Mouse (Mus musculus) forebrain, embryonic 14.5 days (tissue): ENCODE results near the gene Pde11a. TPM values are rescaled to one million over a fixed set of nuclear protein-coding genes. Genes with fewer than 3 reads are reported as not detected.
A peak's percentile ranks its signal among the peaks of the same experiment; 100 is the strongest.

Experiments used
- ATAC-seq: fragments of 200-750 bp; cut with Nextera tagmentation; 2 replicates; pipeline ENCODE4 v1.8.0; 2017; ENCODE audit warnings: mild to moderate bottlenecking, moderate library complexity
- DNase-seq: peaks from one replicate; pipeline ENCODE4 v3.0.0-alpha.2; 2015; ENCODE audit warnings: low spot score
- H3K27ac ChIP-seq: fragments of 300-500 bp; sonication (generic); 2 replicates; pipeline ENCODE4 v1.5.1; 2014; ENCODE audit warnings: low read depth, mild to moderate bottlenecking, control low read depth, low read length, moderate library complexity
- H3K27me3 ChIP-seq: fragments of 300-500 bp; sonication (generic); replicated peaks from 2 replicates; pipeline ENCODE4 v1.6.1; 2014; ENCODE audit warnings: low read length, control low read depth, mixed read lengths; ENCODE audit not compliant: control insufficient read depth, insufficient read depth
- H3K36me3 ChIP-seq: fragments of 300-500 bp; sonication (generic); 2 replicates; pipeline ENCODE4 v1.6.1; 2014; ENCODE audit warnings: low read length, control low read depth; ENCODE audit not compliant: control insufficient read depth, insufficient read depth
- H3K4me1 ChIP-seq: fragments of 300-500 bp; sonication (generic); 2 replicates; pipeline ENCODE4 v1.6.1; 2014; ENCODE audit warnings: antibody characterized with exemption, low read length, control low read depth; ENCODE audit not compliant: control insufficient read depth, insufficient read depth
- H3K4me2 ChIP-seq: fragments of 300-500 bp; sonication (generic); 2 replicates; pipeline ENCODE4 v1.6.1; 2014; ENCODE audit warnings: mild to moderate bottlenecking, control low read depth, low read length
- H3K4me3 ChIP-seq: fragments of 300-500 bp; sonication (generic); 2 replicates; pipeline ENCODE4 v1.5.1; 2014; ENCODE audit warnings: low read depth, low read length, control low read depth
- H3K9ac ChIP-seq: fragments of 300-500 bp; sonication (generic); 2 replicates; pipeline ENCODE4 v1.6.1; 2014; ENCODE audit warnings: mild to moderate bottlenecking, low read length, control low read depth, moderate library complexity
- H3K9me3 ChIP-seq: fragments of 300-500 bp; sonication (generic); replicated peaks from 2 replicates; pipeline ENCODE4 v1.6.1; 2016; ENCODE audit warnings: low read length, control low read depth, mixed read lengths; ENCODE audit not compliant: control insufficient read depth
- WGBS: fragments of 180-500 bp; shearing (Covaris S2); extraction: QIAGEN DNeasy Blood & Tissue Kit; methylation state at CpG from one replicate; pipeline ENCODE4 v1.1.7; 2014; 5-methylcytosine and 5-hydroxymethylcytosine counted together
- polyA plus RNA-seq: library from polyadenylated mRNA; unstranded; fragments of >200 nt; fragmentation: Nextera tagmentation; extraction: Ambion mirVana; gene quantifications from 2 replicates; pipeline ENCODE4 v1.2.1, GENCODE M21; 2014

Gene Pde11a
- polyA plus RNA-seq, 1 experiment from 2014 or later = 0.14 TPM

DNA sequence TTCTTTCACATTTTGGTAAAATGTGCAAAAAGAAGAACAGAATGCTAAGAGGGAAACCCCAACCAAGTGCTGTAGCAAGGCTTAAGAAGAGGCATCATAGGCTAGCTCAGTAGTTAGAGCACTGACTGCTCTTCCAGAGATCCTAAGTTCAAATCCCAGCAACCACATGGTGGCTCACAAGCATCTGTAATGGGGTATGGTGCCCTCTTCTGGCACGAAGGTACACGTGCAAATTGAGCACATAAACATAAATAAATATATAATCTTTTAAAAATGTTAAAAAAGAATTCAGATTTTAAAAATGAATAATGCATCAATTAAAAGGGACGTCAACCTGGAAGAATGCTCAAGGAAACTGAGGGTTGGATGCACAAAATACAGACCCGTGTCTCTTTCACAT is 271.4 kb downstream of the Pde11a start:
- Histone ChIP-seq H3K4me1 (peaks cover 2% of the 10 kb centered on the region; the same call in 1 of the 2 replicates), H3K9me3 (no peaks in the 10 kb centered on the region), H3K4me2 (no peak overlapping the region), H3K4me3 (no peak overlapping the region), H3K27ac (no peak overlapping the region), H3K27me3 (no peaks in the 10 kb centered on the region), H3K9ac (no peak overlapping the region), H3K36me3 (no peaks in the 10 kb centered on the region)
- ATAC-seq = no peak
- 53% methylated on average over 4 of the region's 4 CpGs for WGBS
- peak; percentile 29 for DNase-seq

DNA sequence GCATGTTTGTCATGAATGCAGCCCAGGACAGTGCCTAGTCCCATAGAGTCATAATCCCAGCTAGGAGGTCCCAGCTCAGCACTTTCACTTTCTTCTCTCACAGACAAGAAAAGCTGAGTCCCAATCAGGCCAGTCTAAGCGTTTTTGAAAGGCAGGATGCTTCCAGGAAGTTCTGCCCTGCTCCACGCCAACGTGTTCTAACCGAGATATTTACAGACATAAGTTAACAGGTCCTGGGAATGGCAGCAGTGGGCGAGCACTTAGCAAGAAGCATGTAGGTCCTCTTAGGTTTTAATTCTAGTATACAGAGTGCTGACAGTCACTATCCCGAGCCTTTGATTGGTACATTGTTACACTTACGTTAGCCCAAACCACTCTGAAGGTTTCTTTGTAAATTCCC is 273.3 kb downstream of the Pde11a start:
- H3K4me2 ChIP-seq = no peak overlapping the region
- no peak overlapping the region for H3K4me3 ChIP-seq
- no peak overlapping the region for H3K9ac ChIP-seq
- peaks cover 2% of the 10 kb centered on the region; the same call in 1 of the 2 replicates for H3K4me1 ChIP-seq
- DNase-seq (no peak), ATAC-seq (no peak)
- H3K27ac ChIP-seq = no peak overlapping the region
- no peaks in the 10 kb centered on the region for H3K36me3 ChIP-seq
- no peaks in the 10 kb centered on the region for H3K27me3 ChIP-seq
- H3K9me3 ChIP-seq = no peaks in the 10 kb centered on the region
- WGBS = 77% methylated on average over 7 of the region's 7 CpGs

DNA sequence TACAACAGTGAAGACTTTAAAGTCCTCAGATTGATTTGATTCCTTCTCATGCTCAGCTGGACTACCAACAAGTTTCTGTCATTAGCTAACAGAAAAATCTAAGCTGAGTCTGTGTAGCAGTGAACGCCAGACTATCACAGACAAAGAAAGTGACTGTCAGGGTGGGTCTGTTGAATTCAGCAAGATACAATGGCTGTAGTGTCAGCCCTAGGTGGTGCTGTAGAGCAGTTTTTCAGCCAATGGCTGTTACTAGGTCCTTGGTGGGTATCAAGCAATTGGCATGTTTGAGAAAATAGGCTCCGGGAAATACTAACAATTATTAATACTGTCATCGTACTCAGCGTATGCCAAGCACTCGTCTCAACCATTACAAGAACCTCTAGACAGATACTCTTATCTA is 274.5 kb downstream of the Pde11a start:
- Histone ChIP-seq H3K9ac (no peak overlapping the region), H3K27me3 (no peaks in the 10 kb centered on the region), H3K36me3 (no peaks in the 10 kb centered on the region), H3K4me3 (no peak overlapping the region), H3K27ac (no peak overlapping the region), H3K4me2 (no peak overlapping the region), H3K9me3 (no peaks in the 10 kb centered on the region), H3K4me1 (peaks cover 3% of the 10 kb centered on the region; the same call in 1 of the 2 replicates)
- 78% methylated on average over 5 of the region's 5 CpGs for WGBS
- DNase-seq (peak; percentile 59), ATAC-seq (peak; percentile 29; the same call in 1 of the 2 replicates)

DNA sequence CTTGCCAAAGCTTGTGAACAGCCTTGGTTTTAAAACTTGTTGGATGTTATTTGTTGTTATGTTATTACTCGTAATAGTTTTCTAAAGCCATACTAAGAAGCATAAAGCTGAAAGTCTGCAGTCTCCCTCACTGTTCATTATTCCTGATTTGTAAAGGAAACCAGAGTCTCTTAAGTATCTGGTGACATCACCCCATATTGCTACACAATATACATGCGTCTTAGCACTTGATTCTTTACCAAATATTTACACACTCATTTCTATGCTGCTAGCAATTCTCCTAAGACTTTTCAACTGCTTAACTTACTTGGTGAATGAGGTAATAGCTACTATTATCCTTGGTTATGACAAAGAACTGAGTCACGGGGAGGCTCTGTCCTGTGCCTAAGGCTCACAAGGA is 278.4 kb downstream of the Pde11a start:
- Histone ChIP-seq H3K27ac (no peak overlapping the region), H3K4me3 (no peak overlapping the region), H3K36me3 (no peaks in the 10 kb centered on the region), H3K9me3 (no peaks in the 10 kb centered on the region), H3K4me1 (peaks cover 4% of the 10 kb centered on the region; the same call in 1 of the 2 replicates), H3K27me3 (no peaks in the 10 kb centered on the region), H3K9ac (no peak overlapping the region), H3K4me2 (no peak overlapping the region)
- WGBS = 67% methylated on average over 3 of the region's 3 CpGs
- DNase-seq = no peak
- no peak for ATAC-seq

DNA sequence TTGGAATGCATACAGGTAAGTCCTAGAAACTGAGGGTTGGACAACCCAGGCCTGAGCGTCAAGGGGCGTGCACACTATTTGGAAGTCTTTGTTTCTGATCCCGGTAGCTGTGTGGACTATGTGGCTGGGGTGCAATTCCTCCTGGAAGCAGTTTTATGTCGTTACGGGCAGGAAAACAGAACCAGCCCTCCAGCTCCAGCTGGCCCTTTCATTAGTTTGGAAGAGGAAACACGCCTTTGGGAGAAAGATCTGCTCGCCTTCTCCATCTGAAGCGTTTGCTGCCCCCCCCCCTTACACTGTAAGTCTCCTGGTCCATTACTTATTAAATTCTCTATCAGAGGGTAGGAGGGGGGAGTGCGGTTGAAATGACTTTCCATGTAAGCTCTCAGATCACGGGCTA is 279.0 kb downstream of the Pde11a start:
- DNase-seq (no peak), ATAC-seq (no peak)
- peaks cover 4% of the 10 kb centered on the region; the same call in 1 of the 2 replicates for H3K4me1 ChIP-seq
- no peaks in the 10 kb centered on the region for H3K27me3 ChIP-seq
- no peaks in the 10 kb centered on the region for H3K36me3 ChIP-seq
- 70% methylated on average over 10 of the region's 10 CpGs for WGBS
- no peak overlapping the region for H3K27ac ChIP-seq
- no peak overlapping the region for H3K4me2 ChIP-seq
- no peak overlapping the region for H3K9ac ChIP-seq
- no peak overlapping the region for H3K4me3 ChIP-seq
- no peaks in the 10 kb centered on the region for H3K9me3 ChIP-seq

DNA sequence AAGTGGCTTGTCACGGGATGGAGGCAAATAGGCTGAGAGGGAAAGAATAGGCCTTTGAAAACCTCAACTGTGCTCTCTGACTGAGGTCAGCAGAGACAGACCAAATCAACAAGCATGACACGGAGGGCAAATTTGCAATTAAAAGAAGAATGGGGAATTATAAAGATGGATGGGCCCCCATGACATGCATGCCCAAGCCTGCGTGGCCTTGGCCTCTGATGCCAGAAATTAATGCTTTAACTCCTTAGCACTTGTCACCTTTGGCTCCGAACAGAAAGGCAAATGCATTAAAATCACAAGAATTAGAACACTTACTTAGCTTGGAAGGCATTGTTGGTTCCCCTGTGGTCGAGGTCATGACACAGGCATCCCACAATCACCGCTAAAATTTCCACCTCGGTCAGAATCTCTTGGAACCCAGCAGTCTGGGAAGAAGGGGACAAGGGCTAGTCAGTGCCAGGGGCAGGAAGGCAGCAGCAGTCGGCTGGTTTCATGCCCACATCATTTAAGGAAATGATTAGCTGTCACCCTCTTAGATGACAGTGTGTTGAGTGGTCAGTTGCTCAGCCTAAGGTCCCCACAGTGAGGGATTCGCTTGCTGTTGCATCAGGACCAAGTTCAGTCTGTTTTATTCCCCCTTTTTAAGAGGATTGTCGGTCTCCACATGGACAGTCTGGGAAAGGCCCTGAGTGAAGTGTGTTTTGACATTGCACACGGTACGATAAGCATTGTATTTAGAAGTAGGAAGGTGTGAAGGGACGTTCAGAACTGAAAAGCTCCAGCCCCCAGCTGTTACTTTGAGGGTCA is 279.7 kb downstream of the Pde11a start:
- H3K4me2 ChIP-seq = no peak overlapping the region
- no peak overlapping the region for H3K9ac ChIP-seq
- H3K4me1 ChIP-seq = peaks cover 4% of the 10 kb centered on the region; the same call in 1 of the 2 replicates
- no peak for DNase-seq
- no peak overlapping the region for H3K27ac ChIP-seq
- 59% methylated on average over 13 of the region's 13 CpGs for WGBS
- H3K4me3 ChIP-seq = no peak overlapping the region
- H3K9me3 ChIP-seq = no peaks in the 10 kb centered on the region
- no peaks in the 10 kb centered on the region for H3K27me3 ChIP-seq
- no peak for ATAC-seq
- no peaks in the 10 kb centered on the region for H3K36me3 ChIP-seq

DNA sequence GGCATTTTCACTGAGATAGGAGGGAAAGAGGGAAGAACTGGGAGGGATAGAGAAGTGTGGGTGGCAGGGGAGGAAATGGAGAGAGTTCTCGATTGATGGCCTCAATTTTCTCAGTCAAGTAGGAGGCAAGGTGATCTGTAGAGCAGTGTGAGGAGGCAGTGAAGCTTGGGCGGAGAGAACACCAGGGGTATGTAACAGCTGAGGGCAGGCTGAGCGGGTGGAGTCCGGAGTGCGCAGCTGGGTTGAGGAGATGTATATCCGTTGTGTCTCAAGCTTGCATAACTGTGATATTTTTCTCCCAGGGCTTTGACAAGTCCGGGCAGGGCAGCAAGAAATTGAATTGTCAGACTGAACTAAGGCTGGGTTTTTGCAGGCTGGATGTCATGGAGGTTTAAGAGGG is 281.0 kb downstream of the Pde11a start:
- WGBS = 92% methylated on average over 7 of the region's 7 CpGs
- DNase-seq (no peak), ATAC-seq (no peak)
- no peak overlapping the region for H3K4me3 ChIP-seq
- peaks cover 4% of the 10 kb centered on the region; the same call in 1 of the 2 replicates for H3K4me1 ChIP-seq
- H3K9ac ChIP-seq = no peak overlapping the region
- no peaks in the 10 kb centered on the region for H3K36me3 ChIP-seq
- H3K4me2 ChIP-seq = no peak overlapping the region
- no peaks in the 10 kb centered on the region for H3K9me3 ChIP-seq
- H3K27ac ChIP-seq = no peak overlapping the region
- no peaks in the 10 kb centered on the region for H3K27me3 ChIP-seq

DNA sequence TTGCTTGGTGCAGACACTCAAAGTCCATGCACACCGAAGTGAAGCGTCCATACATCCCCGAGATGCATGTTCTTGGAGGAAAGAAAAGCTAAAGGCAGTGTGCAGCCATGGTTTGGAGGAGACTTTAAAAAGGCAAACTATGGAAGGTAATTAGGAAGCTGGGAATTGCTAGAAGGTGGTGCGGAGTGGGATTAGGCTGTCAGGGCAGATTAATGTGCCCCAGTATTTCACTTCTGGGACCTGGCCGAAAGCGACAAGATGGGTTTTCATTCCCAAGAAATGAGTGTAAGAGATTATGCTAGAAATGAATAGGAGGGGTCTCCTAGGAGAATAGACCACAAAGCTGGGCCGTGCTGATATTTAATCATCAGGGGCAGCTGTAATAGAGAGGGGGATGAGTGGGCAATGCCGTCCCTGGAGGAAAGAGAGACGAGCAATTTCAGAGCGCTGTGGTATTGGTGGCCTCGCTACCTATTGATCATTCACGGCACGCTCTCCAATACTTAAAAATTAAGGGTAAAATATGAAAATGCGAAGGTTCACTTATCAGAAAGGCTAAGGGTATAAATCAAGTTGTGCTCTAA is 284.7 kb downstream of the Pde11a start:
- no peaks in the 10 kb centered on the region for H3K9me3 ChIP-seq
- H3K27me3 ChIP-seq = no peaks in the 10 kb centered on the region
- no peak overlapping the region for H3K27ac ChIP-seq
- 85% methylated on average over 14 of the region's 14 CpGs for WGBS
- ATAC-seq (no peak), DNase-seq (no peak)
- H3K4me1 ChIP-seq = no peaks in the 10 kb centered on the region
- H3K9ac ChIP-seq = no peak overlapping the region
- no peak overlapping the region for H3K4me2 ChIP-seq
- H3K36me3 ChIP-seq = no peaks in the 10 kb centered on the region
- H3K4me3 ChIP-seq = no peak overlapping the region

DNA sequence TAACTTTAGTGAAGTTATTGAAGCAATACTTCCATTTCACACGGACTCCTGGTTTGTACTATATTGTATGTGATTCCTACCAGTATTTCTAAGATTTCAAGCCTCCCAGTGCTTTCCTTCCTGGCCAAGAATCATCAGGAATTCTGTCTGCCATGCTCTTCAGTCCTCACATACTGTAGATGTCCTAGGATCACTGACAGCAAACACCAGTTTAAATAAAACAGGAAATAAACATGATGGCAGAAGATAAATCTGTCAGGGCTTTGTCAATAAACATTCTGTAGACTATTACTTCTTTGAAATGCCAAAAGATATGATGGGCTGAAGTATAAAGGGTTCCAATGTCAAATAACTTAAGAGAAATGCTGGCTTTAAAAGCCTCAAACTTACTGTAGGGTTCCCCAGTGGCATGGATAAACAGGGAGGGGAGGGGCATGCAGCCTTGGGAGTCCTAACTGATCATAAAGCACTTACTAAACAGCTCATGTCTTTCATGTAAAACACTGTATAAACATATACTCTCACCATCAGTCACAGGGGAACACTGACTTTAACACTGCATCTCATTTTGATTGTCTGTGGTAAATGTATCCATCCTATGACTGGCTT is 285.6 kb downstream of the Pde11a start:
- WGBS = 91% methylated on average over 1 of the region's 1 CpGs
- no peaks in the 10 kb centered on the region for H3K36me3 ChIP-seq
- H3K9me3 ChIP-seq = no peaks in the 10 kb centered on the region
- no peak overlapping the region for H3K27ac ChIP-seq
- H3K4me3 ChIP-seq = no peak overlapping the region
- no peaks in the 10 kb centered on the region for H3K27me3 ChIP-seq
- no peak overlapping the region for H3K4me2 ChIP-seq
- DNase-seq = no peak
- no peak overlapping the region for H3K9ac ChIP-seq
- ATAC-seq = no peak
- H3K4me1 ChIP-seq = no peaks in the 10 kb centered on the region
